Mouse (Mus musculus) bone marrow macrophage, adult 2 months (primary cell): Measurements from ENCODE around the gene Mipol1.

Experiments used
- CTCF ChIP-seq: IDR thresholded peaks from 2 replicates; pipeline ENCODE4 v1.5.1; 2012; ENCODE audit warnings: low read depth, mild to moderate bottlenecking, low read length, moderate library complexity
- POLR2A ChIP-seq: IDR thresholded peaks from 2 replicates; pipeline ENCODE4 v1.6.1; 2012; ENCODE audit warnings: mild to moderate bottlenecking, low read depth, low read length, borderline replicate concordance

GRCm38 (mm10) chr12:57528335-57528734 is 298.1 kb downstream of the Mipol1 start:
- TF ChIP-seq POLR2A = no peak
- no peak for TF ChIP-seq CTCF
